Mouse (Mus musculus) macrophage (primary cell): ENCODE results near the gene Tenm4. TPM values are rescaled to one million over a fixed set of nuclear protein-coding genes. Genes with fewer than 3 reads are reported as not detected.

Experiments used
- H3K27ac ChIP-seq: fragments of 350-480 bp; formaldehyde crosslinking; 2 replicates; pipeline ENCODE4 v1.9.0; 2021
- H3K36me3 ChIP-seq: fragments of 350-480 bp; formaldehyde crosslinking; 2 replicates; pipeline ENCODE4 v1.9.0; 2021; ENCODE audit errors: inconsistent target
- H3K4me3 ChIP-seq: fragments of 350-480 bp; formaldehyde crosslinking; 2 replicates; pipeline ENCODE4 v1.9.0; 2021; ENCODE audit errors: inconsistent target
- H3K79me2 ChIP-seq: fragments of 350-480 bp; formaldehyde crosslinking; 2 replicates; pipeline ENCODE4 v1.9.0; 2021; ENCODE audit errors: inconsistent target
- WGBS: methylation state at CpG from one replicate; pipeline ENCODE4 v1.1.7; 2026; ENCODE audit warnings: inconsistent platforms; ENCODE audit not compliant: missing documents; 5-methylcytosine and 5-hydroxymethylcytosine counted together
- polyA plus RNA-seq: library from polyadenylated mRNA; stranded (reverse); fragments of 250-400 nt; gene quantifications from 3 replicates; pipeline ENCODE4 v1.2.4, GENCODE M21; 2018; ENCODE audit warnings: inconsistent platforms

The Tenm4 gene
- polyA plus RNA-seq, 1 experiment from 2014 or later = 1.3 TPM

- Histone ChIP-seq H3K79me2 (no peaks in the 10 kb centered on the region), H3K27ac (no peak overlapping the region), H3K36me3 (no peaks in the 10 kb centered on the region), H3K4me3 (no peak overlapping the region)
- 84% methylated on average over 8 of the region's 9 CpGs for WGBS
Observed at GRCm38 (mm10) chr7:96414290-96415055, 243.4 kb downstream of the Tenm4 start.

- Histone ChIP-seq H3K4me3 (no peak overlapping the region), H3K27ac (no peak overlapping the region), H3K36me3 (no peaks in the 10 kb centered on the region), H3K79me2 (no peaks in the 10 kb centered on the region)
- 83% methylated on average over 13 of the region's 13 CpGs for WGBS
Observed at GRCm38 (mm10) chr7:96417251-96418004, 246.4 kb downstream of the Tenm4 start.

DNA sequence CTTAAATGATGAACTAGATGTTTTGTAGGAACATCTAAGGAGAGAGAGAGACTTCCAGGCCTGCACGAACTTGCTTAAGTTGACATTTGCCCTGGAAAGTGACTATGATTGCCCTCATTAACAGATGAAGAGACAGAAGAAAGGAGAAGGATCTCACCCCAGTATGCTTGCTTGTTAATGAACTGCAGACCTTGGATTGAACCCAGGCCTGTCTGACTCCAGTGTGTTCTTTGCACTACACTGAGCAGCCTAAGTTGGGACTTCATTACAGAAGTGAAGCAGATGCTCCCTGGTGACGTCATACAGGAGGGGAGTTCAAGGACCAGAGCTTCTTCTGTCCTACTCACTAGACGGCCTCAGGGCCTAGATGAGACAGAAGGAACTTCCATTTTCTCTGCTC is 247.1 kb downstream of the Tenm4 start:
- Histone ChIP-seq H3K79me2 (no peaks in the 10 kb centered on the region), H3K27ac (no peak overlapping the region), H3K4me3 (no peak overlapping the region), H3K36me3 (no peaks in the 10 kb centered on the region)
- 79% methylated on average over 3 of the region's 3 CpGs for WGBS

DNA sequence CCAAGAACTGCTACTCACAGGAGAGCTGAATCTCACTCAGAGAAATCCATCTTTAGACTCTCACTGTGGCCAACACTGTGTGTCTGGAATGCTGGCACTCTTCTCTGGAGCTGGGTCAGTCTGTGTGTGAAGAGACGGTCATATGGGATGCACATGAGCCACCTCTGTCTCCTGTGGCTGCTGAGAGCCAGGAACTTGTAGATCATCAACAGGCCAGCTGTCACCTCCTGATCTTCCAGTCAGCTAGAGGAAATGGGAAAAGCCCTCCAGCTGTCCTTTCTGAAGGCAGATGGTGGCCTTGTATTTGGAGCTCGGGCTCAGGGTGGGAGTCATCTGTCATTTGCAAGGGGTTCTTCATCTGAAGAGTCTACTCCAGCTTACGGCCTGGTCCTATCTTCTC is 249.0 kb downstream of the Tenm4 start:
- H3K79me2 ChIP-seq = no peaks in the 10 kb centered on the region
- 91% methylated on average over 3 of the region's 3 CpGs for WGBS
- H3K4me3 ChIP-seq = no peak overlapping the region
- no peak overlapping the region for H3K27ac ChIP-seq
- no peaks in the 10 kb centered on the region for H3K36me3 ChIP-seq

- Histone ChIP-seq H3K4me3 (no peak overlapping the region), H3K79me2 (no peaks in the 10 kb centered on the region), H3K36me3 (no peaks in the 10 kb centered on the region), H3K27ac (no peak overlapping the region)
- WGBS = 91% methylated on average over 9 of the region's 9 CpGs
Observed at GRCm38 (mm10) chr7:96420926-96421605, 250.0 kb downstream of the Tenm4 start.

- Histone ChIP-seq H3K79me2 (no peaks in the 10 kb centered on the region), H3K4me3 (no peak overlapping the region), H3K27ac (no peak overlapping the region), H3K36me3 (no peaks in the 10 kb centered on the region)
- 89% methylated on average over 6 of the region's 8 CpGs for WGBS
Observed at GRCm38 (mm10) chr7:96426954-96427353, 255.9 kb downstream of the Tenm4 start.

- 93% methylated on average over 2 of the region's 2 CpGs for WGBS
- no peak overlapping the region for H3K27ac ChIP-seq
- H3K36me3 ChIP-seq = no peaks in the 10 kb centered on the region
- H3K4me3 ChIP-seq = no peak overlapping the region
- no peaks in the 10 kb centered on the region for H3K79me2 ChIP-seq
Observed at GRCm38 (mm10) chr7:96433307-96433706, 262.3 kb downstream of the Tenm4 start.

DNA sequence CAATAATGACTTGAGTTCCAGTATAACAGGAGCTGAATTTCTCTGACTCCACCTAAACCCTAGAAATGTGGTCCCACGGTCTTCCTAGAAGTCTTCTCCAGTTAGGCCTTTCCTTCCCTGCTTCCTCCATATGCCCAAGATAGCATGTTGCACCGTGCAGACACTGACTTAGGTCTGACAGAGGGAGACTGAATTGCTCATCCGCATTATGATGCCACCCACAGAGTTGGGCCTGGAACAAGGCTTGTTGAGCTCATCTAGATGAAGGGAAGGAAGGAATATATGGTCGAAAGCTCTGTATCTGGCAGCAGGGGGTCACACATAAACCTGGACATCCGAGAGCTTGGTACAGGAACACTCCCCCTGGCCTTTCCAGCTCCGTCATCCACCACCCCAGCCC is 267.3 kb downstream of the Tenm4 start:
- no peaks in the 10 kb centered on the region for H3K36me3 ChIP-seq
- H3K4me3 ChIP-seq = no peak overlapping the region
- H3K79me2 ChIP-seq = no peaks in the 10 kb centered on the region
- WGBS = 89% methylated on average over 6 of the region's 6 CpGs
- H3K27ac ChIP-seq = no peak overlapping the region

DNA sequence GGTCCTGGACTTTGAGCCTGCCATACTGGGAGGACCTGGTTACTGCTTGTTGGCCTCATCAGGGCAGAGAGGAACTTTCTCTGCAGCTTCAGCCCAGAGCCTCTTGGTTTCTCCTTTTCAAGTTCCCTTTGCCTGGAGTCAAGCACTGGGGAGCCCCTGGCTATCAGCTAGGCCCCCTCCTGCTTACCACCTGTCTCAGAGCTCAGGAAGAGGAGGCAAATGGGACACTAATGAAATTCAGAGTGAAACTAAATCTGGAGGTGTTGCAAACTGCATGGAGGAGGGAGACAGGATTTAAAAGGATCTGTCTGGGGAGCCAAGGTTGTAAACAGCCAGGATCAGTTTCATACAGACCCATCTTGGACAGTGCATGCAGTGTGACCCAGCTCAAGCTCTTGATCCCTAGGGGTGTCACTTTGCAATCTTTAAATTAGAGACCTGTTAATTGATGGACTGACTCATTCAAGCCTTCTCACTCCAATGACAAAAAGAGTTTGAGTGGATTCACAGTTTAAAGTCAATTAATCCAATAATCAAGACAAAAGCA is 269.2 kb downstream of the Tenm4 start:
- no peak overlapping the region for H3K27ac ChIP-seq
- H3K4me3 ChIP-seq = no peak overlapping the region
- H3K36me3 ChIP-seq = no peaks in the 10 kb centered on the region
- no peaks in the 10 kb centered on the region for H3K79me2 ChIP-seq

DNA sequence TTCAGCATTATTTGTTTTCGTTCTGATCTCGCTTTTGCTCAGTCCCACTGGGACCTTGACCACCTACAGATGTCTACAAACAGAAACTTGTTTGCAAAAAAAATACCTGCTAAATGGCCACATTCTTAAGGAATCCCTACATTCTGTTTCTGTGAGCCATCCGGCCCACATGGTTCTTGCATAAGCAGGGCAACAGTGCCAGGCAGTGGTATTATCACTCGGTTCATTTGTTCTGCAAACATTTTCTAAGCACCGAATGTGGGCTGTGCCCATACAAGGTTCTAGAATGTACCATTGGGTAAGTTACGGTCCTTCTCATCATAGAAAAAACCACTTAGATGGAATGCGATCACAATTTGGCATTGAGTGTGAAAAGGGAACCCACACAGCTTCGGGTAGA is 274.7 kb downstream of the Tenm4 start:
- no peaks in the 10 kb centered on the region for H3K79me2 ChIP-seq
- no peak overlapping the region for H3K4me3 ChIP-seq
- H3K36me3 ChIP-seq = no peaks in the 10 kb centered on the region
- no peak overlapping the region for H3K27ac ChIP-seq
- 92% methylated on average over 8 of the region's 8 CpGs for WGBS

- no peak overlapping the region for H3K27ac ChIP-seq
Observed at GRCm38 (mm10) chr7:96447806-96448397, 276.9 kb downstream of the Tenm4 start.

GRCm38 (mm10) chr7:96455957-96456356 is 284.9 kb downstream of the Tenm4 start:
- 75% methylated on average over 2 of the region's 2 CpGs for WGBS
- H3K4me3 ChIP-seq = no peak overlapping the region

More at GRCm38 (mm10) chr7:96447806-96448397, 276.9 kb downstream of the Tenm4 start:
- Histone ChIP-seq H3K36me3 (no peaks in the 10 kb centered on the region), H3K4me3 (no peak overlapping the region), H3K79me2 (no peaks in the 10 kb centered on the region)
- 68% methylated on average over 12 of the region's 12 CpGs for WGBS

GRCm38 (mm10) chr7:96456618-96457017 is 285.6 kb downstream of the Tenm4 start:
- H3K27ac ChIP-seq = no peak overlapping the region
- no peaks in the 10 kb centered on the region for H3K36me3 ChIP-seq
- 6% methylated on average over 2 of the region's 2 CpGs for WGBS
- H3K4me3 ChIP-seq = no peak overlapping the region
- no peaks in the 10 kb centered on the region for H3K79me2 ChIP-seq

More at GRCm38 (mm10) chr7:96455957-96456356, 284.9 kb downstream of the Tenm4 start:
- no peaks in the 10 kb centered on the region for H3K36me3 ChIP-seq
- no peaks in the 10 kb centered on the region for H3K79me2 ChIP-seq
- no peak overlapping the region for H3K27ac ChIP-seq

- no peak overlapping the region for H3K27ac ChIP-seq
- no peaks in the 10 kb centered on the region for H3K79me2 ChIP-seq
- no peaks in the 10 kb centered on the region for H3K36me3 ChIP-seq
- WGBS = 83% methylated on average over 2 of the region's 2 CpGs
- H3K4me3 ChIP-seq = no peak overlapping the region
Observed at GRCm38 (mm10) chr7:96457891-96458290, 286.8 kb downstream of the Tenm4 start.
